11 mouse cellular contexts compared by ENCODE assay signal in genomic region chr3:95734092-95734702, GRCm38 (mm10). TPM values are rescaled to one million over a fixed set of nuclear protein-coding genes. Genes with fewer than 3 reads are reported as not detected.
DNase-seq lines count a peak whose midpoint lies in the region; ATAC-seq and TF ChIP-seq lines count a peak whose summit lies in the region.
"Had no signal": no experiment of that assay in that cellular context is flagged by ENCODE, and none has a peak within 500 bp of the region (broad histone marks: within the 10 kb centered on the region; RNA-seq: fewer than 3 reads in every experiment).

No protein-coding gene starts in this region.

- no peak for ATAC-seq in activated CD4-positive, CD25-positive, alpha-beta regulatory T cell, adult 4 months

- H3ac ChIP-seq in myocyte (ENCODE audit: control insufficient read depth, insufficient read length) = no peak overlapping the region

- peak; percentile 39 to 46 for DNase-seq in lung, adult 18-20 months
- DNase-seq in lung, postnatal 10 days = no peak
- DNase-seq in adrenal gland, adult 2 months = peak; percentile 87
- DNase-seq in heart, adult 9 months (ENCODE audit: low spot score in 2 of 2) = peak; percentile 39 to 70
- no peak for DNase-seq in spleen, postnatal 10 days (ENCODE audit: low spot score in 2 of 2)
- no peak for DNase-seq in thymus, postnatal 36 days
- DNase-seq: cerebellum, postnatal 10 days; left cerebral cortex, postnatal 4 days had no signal

- no peaks in the 10 kb centered on the region for H3K27me3 ChIP-seq in myocyte (ENCODE audit: control insufficient read depth, insufficient read depth, insufficient read length)
- H3K27me3 ChIP-seq: midbrain, embryonic 12.5 days had no signal

- no peak for TF ChIP-seq POLR2A in myocyte (IDR thresholded peaks at IDR 0.05; ENCODE audit: insufficient read length, low read depth)

- H3K4me2 ChIP-seq in myocyte (ENCODE audit: low read depth) = peak overlapping the region; percentile 64
- H3K4me2 ChIP-seq: midbrain, embryonic 12.5 days had no signal

- no peak overlapping the region for H3K4me3 ChIP-seq in myocyte
- H3K4me3 ChIP-seq: midbrain, embryonic 12.5 days had no signal

- H3K79me2 ChIP-seq in myocyte (ENCODE audit: control insufficient read depth, insufficient read depth) = no peaks in the 10 kb centered on the region

- H3K36me3 ChIP-seq in myocyte (ENCODE audit: control insufficient read depth, insufficient read depth) = peaks cover 8% of the 10 kb centered on the region

TF ChIP-seq in myocyte, 11 proteins besides CTCF, POLR2A, EP300 and RAD21:
- TF ChIP-seq TCF3 (IDR thresholded peaks at IDR 0.05; ENCODE audit: insufficient read length, low read depth) (no peak), MYOG (IDR thresholded peaks at IDR 0.05; ENCODE audit: control insufficient read depth in 1 of 3, insufficient read depth in 1 of 3, insufficient read length in 2 of 3, low read depth in 2 of 3) (peak in 1 of 3 experiments; percentile 34), MAX (IDR thresholded peaks at IDR 0.05; ENCODE audit: low read depth) (no peak), TCF12 (IDR thresholded peaks at IDR 0.05; ENCODE audit: insufficient read depth, poor library complexity, severe bottlenecking) (no peak), POLR2AphosphoS2 (IDR thresholded peaks at IDR 0.05; ENCODE audit: insufficient read length, low read depth) (peak; percentile 5), MYOD1 (IDR thresholded peaks at IDR 0.05; ENCODE audit: control insufficient read depth in 1 of 3, insufficient read length in 2 of 3, low read depth in 2 of 3) (peak in 1 of 3 experiments; percentile 64), E2F4 (IDR thresholded peaks at IDR 0.05; ENCODE audit: insufficient read depth) (no peak)

RNA-seq across cellular contexts. Expression of gene Ecm1, which starts 5.2 kb away (rescaled TPM):
- total RNA-seq in adrenal gland, adult 2 months (2021) = 100 to 1,000 TPM; 716 to 736 TPM
- 917 and 1,104 TPM in 2 replicates for polyA plus RNA-seq in adrenal gland, adult 2 months (2012; rRNA removed)
- 219 TPM for polyA plus RNA-seq in myocyte (2012; fragmentation: generic; extraction: Trizol)
- 100 to 1,000 TPM; 115 to 149 TPM for polyA plus RNA-seq in activated CD4-positive, CD25-positive, alpha-beta regulatory T cell, adult 4 months (2017; shearing (Covaris generic))

RNA-seq across cellular contexts. Expression of gene Tars2, which starts 25.8 kb away (rescaled TPM):
- total RNA-seq in adrenal gland, adult 2 months (2021) = 10 to 100 TPM; 49.6 to 50.3 TPM
- polyA plus RNA-seq in adrenal gland, adult 2 months (2012; rRNA removed) = 39.6 and 50.2 TPM in 2 replicates
- polyA plus RNA-seq in myocyte (2012; fragmentation: generic; extraction: Trizol) = 34.3 TPM
- polyA plus RNA-seq in activated CD4-positive, CD25-positive, alpha-beta regulatory T cell, adult 4 months (2017; shearing (Covaris generic)) = 10 to 100 TPM; 67.4 to 73.6 TPM

RNA-seq across cellular contexts. Expression of gene Adamtsl4, which starts 46.5 kb away (rescaled TPM):
- total RNA-seq in adrenal gland, adult 2 months (2021) = 1 to 10 TPM; 6.0 to 8.8 TPM
- polyA plus RNA-seq in adrenal gland, adult 2 months (2012; rRNA removed) = 11.0 and 17.4 TPM in 2 replicates
- 4.6 TPM for polyA plus RNA-seq in myocyte (2012; fragmentation: generic; extraction: Trizol)
- 1 to 10 TPM; 3.2 to 3.5 TPM for polyA plus RNA-seq in activated CD4-positive, CD25-positive, alpha-beta regulatory T cell, adult 4 months (2017; shearing (Covaris generic))

Comparison
In these comparisons a context has a peak if more than half of its experiments do, and no peak if none do; other contexts are left out.
1. DNase-seq: peak in lung, adult 18-20 months (2 of 2), adrenal gland, adult 2 months (single experiment) and heart, adult 9 months (2 of 2); none in lung, postnatal 10 days (single experiment), spleen, postnatal 10 days (0 of 2) and thymus, postnatal 36 days (0 of 2).